Comparison of ENCODE assay signal across 11 mouse cellular contexts in genomic region chr19:43711159-43711916, GRCm38 (mm10). TPM values are rescaled to one million over a fixed set of nuclear protein-coding genes. Genes with fewer than 3 reads are reported as not detected.
A peak's percentile ranks its signal among the peaks of the same experiment; 100 is the strongest.
DNase-seq lines count a peak whose midpoint lies in the region; ATAC-seq and TF ChIP-seq lines count a peak whose summit lies in the region.
"Had no signal": no experiment of that assay in that cellular context is flagged by ENCODE, and none has a peak within 500 bp of the region (broad histone marks: within the 10 kb centered on the region; RNA-seq: fewer than 3 reads in every experiment).

No protein-coding gene starts in this region.

- H3K36me3 ChIP-seq in liver, embryonic 16.5 days (ENCODE audit: control insufficient read depth, insufficient read depth) = no peaks in the 10 kb centered on the region

- TF ChIP-seq POLR2A in lung, adult 2 months (IDR thresholded peaks at IDR 0.05; ENCODE audit: borderline replicate concordance, extremely low read depth, low read depth, low read length) = no peak

- H3K4me2 ChIP-seq in liver, embryonic 16.5 days (ENCODE audit: low read depth, low read length) = peak overlapping the region; percentile 45
- H3K4me2 ChIP-seq: midbrain, embryonic 12.5 days had no signal

- H3K9me3 ChIP-seq in liver, embryonic 16.5 days (replicated peaks; ENCODE audit: control insufficient read depth, low read length) = no peaks in the 10 kb centered on the region
- H3K9me3 ChIP-seq: midbrain, embryonic 12.5 days had no signal

- H3K27me3 ChIP-seq in liver, embryonic 16.5 days (ENCODE audit: control insufficient read depth, insufficient read depth, low read depth, low read length) = no peaks in the 10 kb centered on the region
- H3K27me3 ChIP-seq: midbrain, embryonic 12.5 days had no signal

- no peak for TF ChIP-seq CTCF in lung, adult 2 months (IDR thresholded peaks at IDR 0.05; ENCODE audit: insufficient read depth, low read length)

- H3K4me3 ChIP-seq in lung, adult 2 months (replicated peaks; ENCODE audit: extremely low read depth, low read depth, low read length) = no peak overlapping the region
- no peak overlapping the region for H3K4me3 ChIP-seq in liver, embryonic 16.5 days (ENCODE audit: low read depth, low read length)
- H3K4me3 ChIP-seq: midbrain, embryonic 12.5 days had no signal

- DNase-seq in lung, postnatal 25 days (ENCODE audit: low spot score) = peak; percentile 14
- no peak for DNase-seq in lung, adult 2 months
- peak; percentile 63 for DNase-seq in thymus, postnatal 25 days
- DNase-seq in right cerebral cortex, postnatal 4 days = no peak
- no peak for DNase-seq in right cerebral cortex, postnatal 36 days (ENCODE audit: low spot score in 2 of 2)
- no peak for DNase-seq in layer of hippocampus, adult 9-10 months (ENCODE audit: low spot score)
- DNase-seq: cerebellum, postnatal 36 days; forebrain, postnatal 0 days had no signal

- H3K9ac ChIP-seq in liver, embryonic 16.5 days (ENCODE audit: low read depth, low read length) = no peak overlapping the region
- H3K9ac ChIP-seq: forebrain, postnatal 0 days; midbrain, embryonic 12.5 days had no signal

- WGBS in lung, adult 2 months = 54% methylated on average over 22 of the region's 22 CpGs
- 24% methylated on average over 22 of the region's 22 CpGs for WGBS in liver, embryonic 16.5 days (ENCODE audit: insufficient replicate concordance)

- H3K4me1 ChIP-seq in lung, adult 2 months (ENCODE audit: control insufficient read depth, insufficient read depth, low read length) = no peaks in the 10 kb centered on the region
- H3K4me1 ChIP-seq in liver, embryonic 16.5 days (ENCODE audit: control insufficient read depth, low read depth, low read length) = peaks cover 8% of the 10 kb centered on the region
- H3K4me1 ChIP-seq: midbrain, embryonic 12.5 days had no signal

- ATAC-seq in hematopoietic stem cell, adult 5-6 weeks (replicated peaks in 1 of 2; ENCODE audit: insufficient read depth in 1 of 2, low FRiP score in 2 of 2, low TSS enrichment in 1 of 2, low read depth in 1 of 2, poor library complexity in 2 of 2, severe bottlenecking in 2 of 2) = peak; percentile 82 to 83
- ATAC-seq in liver, embryonic 16.5 days (ENCODE audit: low read depth) = 0 out of 2 replicates have a peak, but pooled peaks have one; percentile 27
- ATAC-seq: forebrain, postnatal 0 days had no signal

- H3K27ac ChIP-seq in liver, embryonic 16.5 days (ENCODE audit: low read length) = peak overlapping the region; percentile 80
- H3K27ac ChIP-seq: midbrain, embryonic 12.5 days had no signal

RNA-seq across cellular contexts. Expression of gene Entpd7, which starts 21.9 kb away (rescaled TPM):
- 3.4 and 4.1 TPM in 2 replicates for polyA plus RNA-seq in lung, adult 2 months (2012; rRNA removed)
- total RNA-seq in hematopoietic stem cell, adult 5-6 weeks (2017) = 3.8 and 5.4 TPM in 2 replicates
- 2.2 and 2.5 TPM in 2 replicates for polyA plus RNA-seq in liver, embryonic 16.5 days (2015; fragmentation: Nextera tagmentation; extraction: Ambion mirVana)

RNA-seq across cellular contexts. Expression of gene Slc25a28, which starts 36.7 kb away (rescaled TPM):
- polyA plus RNA-seq in lung, adult 2 months (2012; rRNA removed) = 62.9 and 74.4 TPM in 2 replicates
- 44.4 and 47.1 TPM in 2 replicates for total RNA-seq in hematopoietic stem cell, adult 5-6 weeks (2017)
- 3.8 and 4.8 TPM in 2 replicates for polyA plus RNA-seq in liver, embryonic 16.5 days (2015; fragmentation: Nextera tagmentation; extraction: Ambion mirVana)

RNA-seq across cellular contexts. Expression of gene Cutc, which starts 41.5 kb away (rescaled TPM):
- polyA plus RNA-seq in lung, adult 2 months (2012; rRNA removed) = 2.6 and 4.8 TPM in 2 replicates
- 20.9 and 33.3 TPM in 2 replicates for total RNA-seq in hematopoietic stem cell, adult 5-6 weeks (2017)
- 9.6 and 10.8 TPM in 2 replicates for polyA plus RNA-seq in liver, embryonic 16.5 days (2015; fragmentation: Nextera tagmentation; extraction: Ambion mirVana)

RNA-seq across cellular contexts. Expression of gene Cox15, which starts 41.5 kb away (rescaled TPM):
- polyA plus RNA-seq in lung, adult 2 months (2012; rRNA removed) = 7.8 and 10.4 TPM in 2 replicates
- total RNA-seq in hematopoietic stem cell, adult 5-6 weeks (2017) = 14.4 and 15.1 TPM in 2 replicates
- polyA plus RNA-seq in liver, embryonic 16.5 days (2015; fragmentation: Nextera tagmentation; extraction: Ambion mirVana) = 5.2 and 5.3 TPM in 2 replicates

Comparison
In these comparisons a context has a peak if more than half of its experiments do, and no peak if none do; other contexts are left out.
1. DNase-seq: peak in lung, postnatal 25 days (single experiment) and thymus, postnatal 25 days (single experiment); none in lung, adult 2 months (single experiment), right cerebral cortex, postnatal 4 days (single experiment), right cerebral cortex, postnatal 36 days (0 of 2) and layer of hippocampus, adult 9-10 months (single experiment).
2. RNA of gene Slc25a28, which starts 36.7 kb away (polyA plus RNA-seq): 62.9 to 74.4 TPM in lung, adult 2 months; 3.8 to 4.8 TPM in liver, embryonic 16.5 days; every median in the first group is over 10 times any median in the second.